Mouse (Mus musculus) E14TG2a.4 (cell line): ENCODE results near the gene Eif6.
A peak's percentile ranks its signal among the peaks of the same experiment; 100 is the strongest.

Source experiments
- H3K27me3 ChIP-seq: 2 replicates; pipeline ENCODE4 v1.6.1; 2014; ENCODE audit warnings: low read length, control low read depth; ENCODE audit not compliant: insufficient read depth
- H3K36me3 ChIP-seq: 2 replicates; pipeline ENCODE4 v1.6.1; 2014; ENCODE audit warnings: low read length, control low read depth; ENCODE audit not compliant: insufficient read depth
- H3K4me1 ChIP-seq: replicated peaks from 2 replicates; pipeline ENCODE4 v1.6.1; 2014; ENCODE audit warnings: low read depth, low read length, control low read depth
- H3K4me3 ChIP-seq: replicated peaks from 2 replicates; pipeline ENCODE4 v1.5.1; 2014; ENCODE audit warnings: mild to moderate bottlenecking, low read length
- H3K9me3 ChIP-seq: 2 replicates; pipeline ENCODE4 v1.6.1; 2014; ENCODE audit warnings: low read length, control low read depth
- CTCF ChIP-seq: conservative IDR thresholded peaks from 2 replicates; pipeline ENCODE4 v1.5.1; 2014; ENCODE audit warnings: low read length
- NANOG ChIP-seq: IDR thresholded peaks from 2 replicates; pipeline ENCODE4 v1.6.1; 2014; ENCODE audit warnings: borderline replicate concordance, low read length, mixed read lengths
- POU5F1 ChIP-seq: IDR thresholded peaks from 2 replicates; pipeline ENCODE4 v1.6.1; 2014; ENCODE audit warnings: low read length, borderline replicate concordance

Gene Eif6

GRCm38 (mm10) chr2:155818596-155819391, 7.9 kb downstream of the Eif6 start:
- Histone ChIP-seq H3K4me3 (peak overlapping the region; percentile 90), H3K27me3 (no peaks in the 10 kb centered on the region), H3K9me3 (no peaks in the 10 kb centered on the region), H3K4me1 (peaks cover 62% of the 10 kb centered on the region), H3K36me3 (peaks cover 52% of the 10 kb centered on the region)
- TF ChIP-seq CTCF (no peak), NANOG (no peak), POU5F1 (no peak)

- Histone ChIP-seq H3K27me3 (no peaks in the 10 kb centered on the region), H3K4me3 (peak overlapping the region; percentile 90), H3K4me1 (peaks cover 56% of the 10 kb centered on the region), H3K36me3 (peaks cover 40% of the 10 kb centered on the region), H3K9me3 (no peaks in the 10 kb centered on the region)
- no peak for TF ChIP-seq NANOG
- no peak for TF ChIP-seq POU5F1
- TF ChIP-seq CTCF, result no peak
These were observed 9.2 kb downstream of the Eif6 start for GRCm38 (mm10) chr2:155817301-155818245.

GRCm38 (mm10) chr2:155816179-155816578, 10.5 kb downstream of the Eif6 start:
- peaks cover 26% of the 10 kb centered on the region for H3K36me3 ChIP-seq
- H3K27me3 ChIP-seq, result no peaks in the 10 kb centered on the region
- TF ChIP-seq CTCF (no peak), NANOG (no peak), POU5F1 (no peak)
- H3K4me1 ChIP-seq, result peaks cover 56% of the 10 kb centered on the region
- H3K4me3 ChIP-seq, result no peak overlapping the region
- no peaks in the 10 kb centered on the region for H3K9me3 ChIP-seq

- no peak for TF ChIP-seq POU5F1
- no peak for TF ChIP-seq NANOG
- Histone ChIP-seq H3K4me1 (peaks cover 54% of the 10 kb centered on the region), H3K4me3 (no peak overlapping the region), H3K9me3 (no peaks in the 10 kb centered on the region), H3K36me3 (peaks cover 13% of the 10 kb centered on the region), H3K27me3 (peaks cover 10% of the 10 kb centered on the region; the same call in 1 of the 2 replicates)
These were observed 11.9 kb downstream of the Eif6 start for GRCm38 (mm10) chr2:155814829-155815228.

GRCm38 (mm10) chr2:155812637-155813036, 14.1 kb downstream of the Eif6 start:
- H3K27me3 ChIP-seq, result peaks cover 22% of the 10 kb centered on the region; the same call in 1 of the 2 replicates
- peak overlapping the region; percentile 57 for H3K4me3 ChIP-seq
- peaks cover 41% of the 10 kb centered on the region for H3K4me1 ChIP-seq
- no peak for TF ChIP-seq CTCF
- no peak for TF ChIP-seq POU5F1
- TF ChIP-seq NANOG, result no peak
- no peaks in the 10 kb centered on the region for H3K9me3 ChIP-seq
- H3K36me3 ChIP-seq, result peaks cover 7% of the 10 kb centered on the region

- H3K4me1 ChIP-seq, result peaks cover 36% of the 10 kb centered on the region
- TF ChIP-seq CTCF (peak; percentile 98), POU5F1 (no peak)
- H3K9me3 ChIP-seq, result no peaks in the 10 kb centered on the region
- no peaks in the 10 kb centered on the region; the same call in none of the 2 replicates for H3K36me3 ChIP-seq
- peaks cover 27% of the 10 kb centered on the region; the same call in 1 of the 2 replicates for H3K27me3 ChIP-seq
- peak overlapping the region; percentile 57 for H3K4me3 ChIP-seq
These were observed 14.8 kb downstream of the Eif6 start for GRCm38 (mm10) chr2:155811821-155812396.

- no peak for TF ChIP-seq NANOG
- TF ChIP-seq POU5F1, result no peak
- no peak for TF ChIP-seq CTCF
- Histone ChIP-seq H3K9me3 (no peaks in the 10 kb centered on the region), H3K36me3 (no peaks in the 10 kb centered on the region; the same call in 1 of the 2 replicates), H3K4me1 (peaks cover 36% of the 10 kb centered on the region), H3K27me3 (peaks cover 38% of the 10 kb centered on the region), H3K4me3 (peak overlapping the region; percentile 70; the same call in 1 of the 2 replicates)
These were observed 17.1 kb downstream of the Eif6 start for GRCm38 (mm10) chr2:155809620-155810019.

- Histone ChIP-seq H3K4me1 (peaks cover 25% of the 10 kb centered on the region), H3K36me3 (no peaks in the 10 kb centered on the region), H3K4me3 (no peak overlapping the region), H3K27me3 (peaks cover 38% of the 10 kb centered on the region), H3K9me3 (no peaks in the 10 kb centered on the region)
- TF ChIP-seq CTCF (no peak), NANOG (no peak), POU5F1 (no peak)
These were observed 19.3 kb downstream of the Eif6 start for GRCm38 (mm10) chr2:155807408-155807807.
